Mouse (Mus musculus) ES-Bruce4 (cell line): Measurements from ENCODE around the gene Rho. TPM values are rescaled to one million over a fixed set of nuclear protein-coding genes. Genes with fewer than 3 reads are reported as not detected.

Experiments used
- H3K27ac ChIP-seq: 2 replicates; pipeline ENCODE4 v1.5.1; 2012; ENCODE audit warnings: low read length, inconsistent platforms; ENCODE audit not compliant: insufficient read depth
- H3K27me3 ChIP-seq: 2 replicates; pipeline ENCODE4 v1.6.1; 2012; ENCODE audit warnings: mild to moderate bottlenecking, low read length, inconsistent platforms; ENCODE audit not compliant: control insufficient read depth, poor library complexity, insufficient read depth, severe bottlenecking
- H3K36me3 ChIP-seq: 2 replicates; pipeline ENCODE4 v1.6.1; 2012; ENCODE audit warnings: inconsistent platforms, mild to moderate bottlenecking, low read length, moderate library complexity; ENCODE audit not compliant: control insufficient read depth, poor library complexity, insufficient read depth, severe bottlenecking
- H3K4me1 ChIP-seq: one replicate; pipeline ENCODE4 v1.8.1; 2011; ENCODE audit warnings: low read length; ENCODE audit not compliant: control insufficient read depth, insufficient read depth
- H3K4me3 ChIP-seq: 2 replicates; pipeline ENCODE4 v1.5.1; 2011; ENCODE audit warnings: low read depth, mild to moderate bottlenecking, low read length
- H3K9ac ChIP-seq: 2 replicates; pipeline ENCODE4 v1.6.1; 2012; ENCODE audit warnings: low read depth, mild to moderate bottlenecking, inconsistent platforms; ENCODE audit not compliant: poor library complexity, severe bottlenecking
- H3K9me3 ChIP-seq: replicated peaks from 2 replicates; pipeline ENCODE4 v1.6.1; 2012; ENCODE audit warnings: mild to moderate bottlenecking, low read length, inconsistent platforms; ENCODE audit not compliant: control insufficient read depth, poor library complexity, insufficient read depth, severe bottlenecking
- CTCF ChIP-seq: IDR thresholded peaks from one replicate; pipeline ENCODE4 v1.8.1; 2011; ENCODE audit warnings: low read depth, low read length
- EP300 ChIP-seq: IDR thresholded peaks from 2 replicates; pipeline ENCODE4 v1.6.1; 2011; ENCODE audit warnings: low read depth, low read length; ENCODE audit not compliant: insufficient read depth
- POLR2A ChIP-seq: IDR thresholded peaks from one replicate; pipeline ENCODE4 v1.8.1; 2011; ENCODE audit warnings: low read length; ENCODE audit not compliant: insufficient read depth
- polyA plus RNA-seq: library from polyadenylated mRNA; stranded (reverse); fragments of >200 nt; gene quantifications from 2 replicates; pipeline ENCODE4 v1.2.4, GENCODE M21; 2011; ENCODE audit warnings: low read depth; ENCODE audit not compliant: missing spikeins, insufficient read depth, insufficient read length

The Rho gene
- polyA plus RNA-seq, 1 experiment, result 0.46 TPM

- Histone ChIP-seq H3K9ac (no peak overlapping the region), H3K27me3 (no peaks in the 10 kb centered on the region), H3K4me3 (no peak overlapping the region), H3K9me3 (no peaks in the 10 kb centered on the region), H3K36me3 (no peaks in the 10 kb centered on the region), H3K27ac (no peak overlapping the region), H3K4me1 (no peaks in the 10 kb centered on the region)
- no peak for TF ChIP-seq CTCF
- no peak for TF ChIP-seq POLR2A
- TF ChIP-seq EP300, result no peak
Measured at GRCm38 (mm10) chr6:115930018-115930417, 1.5 kb upstream of the Rho start.

DNA sequence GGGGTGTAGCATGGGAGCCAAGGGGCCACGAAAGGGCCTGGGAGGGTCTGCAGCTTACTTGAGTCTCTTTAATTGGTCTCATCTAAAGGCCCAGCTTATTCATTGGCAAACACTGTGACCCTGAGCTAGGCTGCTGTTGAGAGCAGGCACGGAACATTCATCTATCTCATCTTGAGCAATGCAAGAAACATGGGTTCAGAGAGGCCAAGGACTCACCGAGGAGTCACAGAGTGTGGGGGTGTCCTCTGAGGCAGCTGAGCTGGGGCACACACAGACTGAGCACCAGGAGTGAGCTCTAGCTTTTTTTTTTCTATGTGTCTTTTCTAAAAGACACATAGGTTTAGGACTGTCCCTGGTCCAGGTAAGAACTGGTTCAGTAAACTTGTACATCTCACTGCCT lies 843 bp downstream of the Rho start:
- no peaks in the 10 kb centered on the region for H3K4me1 ChIP-seq
- no peaks in the 10 kb centered on the region for H3K27me3 ChIP-seq
- H3K36me3 ChIP-seq, result no peaks in the 10 kb centered on the region
- no peak overlapping the region for H3K9ac ChIP-seq
- no peak overlapping the region for H3K4me3 ChIP-seq
- no peak overlapping the region for H3K27ac ChIP-seq
- no peaks in the 10 kb centered on the region for H3K9me3 ChIP-seq
- no peak for TF ChIP-seq POLR2A
- no peak for TF ChIP-seq EP300
- TF ChIP-seq CTCF, result no peak

DNA sequence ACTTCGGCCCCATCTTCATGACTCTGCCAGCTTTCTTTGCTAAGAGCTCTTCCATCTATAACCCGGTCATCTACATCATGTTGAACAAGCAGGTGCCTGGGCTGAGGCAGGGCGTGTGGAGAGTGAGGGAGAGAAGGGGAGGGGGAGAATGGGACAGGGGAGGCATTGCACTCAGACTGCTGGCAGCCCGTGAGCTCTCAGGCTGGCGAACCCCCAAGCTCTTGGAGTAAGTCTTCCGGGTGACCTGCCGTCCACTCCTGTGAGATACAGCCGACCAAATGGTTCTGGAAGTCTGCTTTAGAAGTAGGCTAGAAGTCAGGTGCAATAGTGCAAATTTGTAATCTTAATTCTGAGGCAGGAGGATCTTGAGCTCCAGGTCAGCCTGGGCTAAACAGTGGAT lies 4.0 kb downstream of the Rho start:
- Histone ChIP-seq H3K36me3 (no peaks in the 10 kb centered on the region), H3K27ac (no peak overlapping the region), H3K4me3 (no peak overlapping the region), H3K4me1 (no peaks in the 10 kb centered on the region), H3K27me3 (no peaks in the 10 kb centered on the region), H3K9ac (no peak overlapping the region), H3K9me3 (no peaks in the 10 kb centered on the region)
- TF ChIP-seq EP300 (no peak), POLR2A (no peak), CTCF (no peak)

DNA sequence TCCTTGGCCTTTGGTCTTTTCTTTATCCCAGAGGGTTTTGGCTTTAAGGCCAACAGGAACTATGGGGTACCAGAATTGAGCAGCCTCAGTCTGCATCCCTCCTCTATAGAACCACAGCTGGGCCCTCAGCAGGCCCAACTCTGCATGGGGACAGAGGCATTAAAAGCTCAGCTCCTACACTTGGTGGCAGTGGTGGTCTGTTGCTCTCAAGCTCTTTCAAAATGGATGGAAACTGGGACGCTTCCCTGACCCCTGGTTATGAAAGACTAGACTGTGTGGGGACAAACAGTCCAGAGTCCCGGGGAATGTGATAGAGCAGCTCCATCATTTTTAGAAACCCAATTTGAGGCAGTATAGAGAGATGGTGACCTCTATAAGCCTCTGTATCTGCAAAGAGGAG lies 6.5 kb downstream of the Rho start:
- H3K27ac ChIP-seq, result no peak overlapping the region
- TF ChIP-seq POLR2A (no peak), EP300 (no peak), CTCF (no peak)
- no peaks in the 10 kb centered on the region for H3K27me3 ChIP-seq
- no peak overlapping the region for H3K4me3 ChIP-seq
- no peaks in the 10 kb centered on the region for H3K9me3 ChIP-seq
- H3K4me1 ChIP-seq, result no peaks in the 10 kb centered on the region
- H3K9ac ChIP-seq, result no peak overlapping the region
- H3K36me3 ChIP-seq, result no peaks in the 10 kb centered on the region

- no peaks in the 10 kb centered on the region for H3K9me3 ChIP-seq
- TF ChIP-seq CTCF (no peak), EP300 (no peak), POLR2A (no peak)
- no peak overlapping the region for H3K4me3 ChIP-seq
- H3K4me1 ChIP-seq, result no peaks in the 10 kb centered on the region
- H3K27ac ChIP-seq, result no peak overlapping the region
- H3K9ac ChIP-seq, result no peak overlapping the region
- no peaks in the 10 kb centered on the region for H3K36me3 ChIP-seq
- no peaks in the 10 kb centered on the region for H3K27me3 ChIP-seq
Measured at GRCm38 (mm10) chr6:115938798-115939197, 7.2 kb downstream of the Rho start.

DNA sequence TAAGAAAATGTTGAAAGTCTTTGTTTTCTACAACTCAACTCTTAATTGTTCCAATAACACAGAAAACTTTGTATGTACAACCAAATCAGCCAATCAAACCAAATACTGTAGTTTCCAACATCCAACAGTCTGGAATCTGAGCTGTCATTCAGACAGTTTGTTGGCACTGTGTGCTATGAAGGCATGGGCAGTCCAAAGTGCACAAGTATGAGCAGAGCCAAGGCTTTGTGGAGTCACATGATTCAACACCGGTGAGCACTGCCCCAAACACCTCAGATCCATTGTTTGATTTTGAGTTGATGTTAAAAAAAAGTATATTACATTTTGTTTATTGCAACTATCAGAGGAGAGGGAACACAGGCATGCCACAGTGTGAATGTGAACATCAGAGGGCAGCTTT lies 9.1 kb downstream of the Rho start:
- H3K9ac ChIP-seq, result no peak overlapping the region
- H3K27me3 ChIP-seq, result no peaks in the 10 kb centered on the region
- H3K4me1 ChIP-seq, result no peaks in the 10 kb centered on the region
- no peaks in the 10 kb centered on the region for H3K36me3 ChIP-seq
- no peak overlapping the region for H3K4me3 ChIP-seq
- no peak overlapping the region for H3K27ac ChIP-seq
- H3K9me3 ChIP-seq, result no peaks in the 10 kb centered on the region
- TF ChIP-seq POLR2A (no peak), CTCF (no peak), EP300 (no peak)
